Mouse (Mus musculus) spleen, adult 18-20 months (tissue): ENCODE data around the gene Mdh1b.

ENCODE experiments used
- DNase-seq, 2 experiments: peaks; one replicate each; pipeline ENCODE4 v3.0.0; 2022; ENCODE audit warnings: mixed read lengths in 2 of 2

Gene Mdh1b

GRCm38 (mm10) chr1:63730240-63730771 is at the start of gene Mdh1b, which contains the start of gene Fastkd2:
TSS of gene Mdh1b (minus strand) at chr1:63730318.
TSS of gene Fastkd2 (plus strand) at chr1:63730614.
- DNase-seq, result peak; percentile 67 to 77

- DNase-seq, result no peak
Observed at GRCm38 (mm10) chr1:63776902-63777630, 46.9 kb upstream of the Mdh1b start.

GRCm38 (mm10) chr1:63776396-63776795 is 46.3 kb upstream of the Mdh1b start:
- DNase-seq, result no peak

GRCm38 (mm10) chr1:63770309-63770708 is 40.2 kb upstream of the Mdh1b start:
- no peak for DNase-seq

- DNase-seq, result no peak
Observed at GRCm38 (mm10) chr1:63769167-63769566, 39.0 kb upstream of the Mdh1b start, which contains the start of gene 4933402D24Rik. TSS of gene 4933402D24Rik (minus strand) at chr1:63769267.

GRCm38 (mm10) chr1:63768112-63768511 is 38.0 kb upstream of the Mdh1b start:
- DNase-seq, result no peak

- no peak for DNase-seq
Observed at GRCm38 (mm10) chr1:63764395-63764794, 34.3 kb upstream of the Mdh1b start.

GRCm38 (mm10) chr1:63763881-63764386 is 33.8 kb upstream of the Mdh1b start:
- no peak for DNase-seq

- DNase-seq, result peak in 1 of 2 experiments; percentile 2
Observed at GRCm38 (mm10) chr1:63763212-63763694, 33.1 kb upstream of the Mdh1b start.

GRCm38 (mm10) chr1:63756005-63756404 is 25.9 kb upstream of the Mdh1b start:
- DNase-seq, result no peak

- DNase-seq, result no peak
Observed at GRCm38 (mm10) chr1:63729796-63730195, 322 bp downstream of the Mdh1b start.

GRCm38 (mm10) chr1:63720161-63720560 is 10.0 kb downstream of the Mdh1b start:
- no peak for DNase-seq

- DNase-seq, result no peak
Observed at GRCm38 (mm10) chr1:63708876-63709275, 21.2 kb downstream of the Mdh1b start.

- no peak for DNase-seq
Observed at GRCm38 (mm10) chr1:63705733-63706132, 24.4 kb downstream of the Mdh1b start.

- DNase-seq, result no peak
Observed at GRCm38 (mm10) chr1:63696861-63697260, 33.3 kb downstream of the Mdh1b start.

- DNase-seq, result no peak
Observed at GRCm38 (mm10) chr1:63686827-63687226, 43.3 kb downstream of the Mdh1b start, which contains the start of gene Dytn. TSS of gene Dytn (minus strand) at chr1:63686927.

- no peak for DNase-seq
Observed at GRCm38 (mm10) chr1:63675975-63676374, 54.1 kb downstream of the Mdh1b start.

GRCm38 (mm10) chr1:63668852-63669160 is 61.3 kb downstream of the Mdh1b start:
- no peak for DNase-seq

- no peak for DNase-seq
Observed at GRCm38 (mm10) chr1:63667949-63668851, 61.9 kb downstream of the Mdh1b start.

- no peak for DNase-seq
Observed at GRCm38 (mm10) chr1:63667201-63667948, 62.7 kb downstream of the Mdh1b start.

GRCm38 (mm10) chr1:63666089-63666488 is 64.0 kb downstream of the Mdh1b start:
- no peak for DNase-seq

GRCm38 (mm10) chr1:63659591-63659990 is 70.5 kb downstream of the Mdh1b start:
- peak in 1 of 2 experiments; percentile 20 for DNase-seq
